Mouse (Mus musculus) CH12.LX (cell line): Measurements from ENCODE around the gene Itpr2.

Experiments used
- CTCF ChIP-seq, 2 experiments: IDR thresholded peaks in 1 of 2; conservative IDR thresholded peaks in 1 of 2; 2 replicates each; pipeline ENCODE4 v1.5.1; 2011 to 2012; ENCODE audit warnings: low read depth in 2 of 2, low read length in 2 of 2, improper control_type of control experiment in 1 of 2, inconsistent platforms in 1 of 2, mild to moderate bottlenecking in 1 of 2, moderate library complexity in 1 of 2
- ELF1 ChIP-seq: IDR thresholded peaks from 2 replicates; pipeline ENCODE4 v1.6.1; 2014; ENCODE audit warnings: low read depth, mild to moderate bottlenecking, inconsistent platforms, low read length, improper control_type of control experiment
- PAX5 ChIP-seq: IDR thresholded peaks from 2 replicates; pipeline ENCODE4 v1.6.1; 2012; ENCODE audit warnings: low read length, inconsistent platforms, mixed read lengths
- SIN3A ChIP-seq: IDR thresholded peaks from 2 replicates; pipeline ENCODE4 v1.6.1; 2012; ENCODE audit warnings: low read length, improper control_type of control experiment, inconsistent platforms
- UBTF ChIP-seq: IDR thresholded peaks from 2 replicates; pipeline ENCODE4 v1.6.1; 2012; ENCODE audit warnings: low read depth, mild to moderate bottlenecking, inconsistent platforms, low read length, improper control_type of control experiment, moderate library complexity

- TF ChIP-seq CTCF (conservative IDR thresholded peaks at IDR 0.05 in 1 of 2, IDR thresholded peaks at IDR 0.05 in 1 of 2; ENCODE audit: low read depth in 2 of 2, low read length in 2 of 2) (no peak), UBTF (no peak), SIN3A (no peak), ELF1 (no peak), PAX5 (no peak)
Measured at GRCm38 (mm10) chr6:146167207-146167606, 334.8 kb downstream of the Itpr2 start.
